Mouse (Mus musculus) heart, embryonic 11.5 days (tissue): ENCODE results near the gene Hpcal4. TPM values are rescaled to one million over a fixed set of nuclear protein-coding genes. Genes with fewer than 3 reads are reported as not detected.

Experiments
- ATAC-seq: fragments of 200-750 bp; cut with Nextera tagmentation; replicated peaks from 2 replicates; pipeline ENCODE4 v1.8.0; 2017; ENCODE audit warnings: moderate library complexity; ENCODE audit not compliant: insufficient number of reproducible peaks, low FRiP score, low TSS enrichment
- H3K27ac ChIP-seq: fragments of 300-500 bp; sonication (generic); 2 replicates; pipeline ENCODE4 v1.5.1; 2014; ENCODE audit warnings: mild to moderate bottlenecking, low read depth, low read length
- H3K27me3 ChIP-seq: fragments of 300-500 bp; sonication (generic); 2 replicates; pipeline ENCODE4 v1.6.1; 2014; ENCODE audit warnings: mild to moderate bottlenecking, low read length, mixed read lengths; ENCODE audit not compliant: control insufficient read depth, insufficient read depth
- H3K36me3 ChIP-seq: fragments of 300-500 bp; sonication (generic); 2 replicates; pipeline ENCODE4 v1.6.1; 2014; ENCODE audit warnings: mild to moderate bottlenecking, low read length, moderate library complexity, mixed read lengths; ENCODE audit not compliant: control insufficient read depth, insufficient read depth
- H3K4me1 ChIP-seq: fragments of 300-500 bp; sonication (generic); 2 replicates; pipeline ENCODE4 v1.6.1; 2014; ENCODE audit warnings: low read length; ENCODE audit not compliant: control insufficient read depth, insufficient read depth
- H3K4me2 ChIP-seq: fragments of 300-500 bp; sonication (generic); 2 replicates; pipeline ENCODE4 v1.6.1; 2014; ENCODE audit warnings: mild to moderate bottlenecking, moderate library complexity
- H3K4me3 ChIP-seq: fragments of 300-500 bp; sonication (generic); 2 replicates; pipeline ENCODE4 v1.5.1; 2014; ENCODE audit warnings: low read depth, low read length
- H3K9ac ChIP-seq: fragments of 300-500 bp; sonication (generic); 2 replicates; pipeline ENCODE4 v1.6.1; 2014; ENCODE audit warnings: mild to moderate bottlenecking, low read depth, low read length, moderate library complexity
- H3K9me3 ChIP-seq: fragments of 300-500 bp; sonication (generic); replicated peaks from 2 replicates; pipeline ENCODE4 v1.6.1; 2016; ENCODE audit warnings: low read length; ENCODE audit not compliant: control insufficient read depth
- WGBS: fragments of 180-500 bp; shearing (Covaris S2); extraction: QIAGEN DNeasy Blood & Tissue Kit; methylation state at CpG from one replicate; pipeline ENCODE4 v1.1.7; 2014; ENCODE audit not compliant: insufficient replicate concordance; 5-methylcytosine and 5-hydroxymethylcytosine counted together
- polyA plus RNA-seq: library from polyadenylated mRNA; unstranded; fragments of >200 nt; fragmentation: Nextera tagmentation; extraction: Ambion mirVana; gene quantifications from 2 replicates; pipeline ENCODE4 v1.2.1, GENCODE M21; 2014

Gene Hpcal4
- polyA plus RNA-seq, 1 experiment from 2014 or later = 1.9 TPM

GRCm38 (mm10) chr4:123211453-123211852 is 28.4 kb downstream of the Hpcal4 start:
- no peak for ATAC-seq
- no peaks in the 10 kb centered on the region for H3K4me1 ChIP-seq
- H3K4me2 ChIP-seq = no peak overlapping the region
- H3K27me3 ChIP-seq = peaks cover 26% of the 10 kb centered on the region; the same call in 1 of the 2 replicates
- WGBS = 48% methylated on average over 5 of the region's 5 CpGs
- no peaks in the 10 kb centered on the region for H3K36me3 ChIP-seq
- H3K4me3 ChIP-seq = no peak overlapping the region
- no peak overlapping the region for H3K9ac ChIP-seq
- H3K9me3 ChIP-seq = no peaks in the 10 kb centered on the region
- no peak overlapping the region for H3K27ac ChIP-seq

- H3K27ac ChIP-seq = no peak overlapping the region
- no peak overlapping the region for H3K9ac ChIP-seq
- peaks cover 21% of the 10 kb centered on the region; the same call in 1 of the 2 replicates for H3K27me3 ChIP-seq
- WGBS = 54% methylated on average over 2 of the region's 2 CpGs
- H3K4me1 ChIP-seq = no peaks in the 10 kb centered on the region
- H3K4me2 ChIP-seq = no peak overlapping the region
- no peaks in the 10 kb centered on the region for H3K9me3 ChIP-seq
- H3K4me3 ChIP-seq = no peak overlapping the region
- no peak for ATAC-seq
- no peaks in the 10 kb centered on the region for H3K36me3 ChIP-seq
Measured at GRCm38 (mm10) chr4:123212330-123212729, 29.3 kb downstream of the Hpcal4 start.

GRCm38 (mm10) chr4:123213975-123214374 is 30.9 kb downstream of the Hpcal4 start:
- Histone ChIP-seq H3K4me1 (no peaks in the 10 kb centered on the region), H3K4me2 (no peak overlapping the region), H3K4me3 (no peak overlapping the region), H3K27me3 (peaks cover 11% of the 10 kb centered on the region; the same call in 1 of the 2 replicates), H3K27ac (no peak overlapping the region), H3K9me3 (no peaks in the 10 kb centered on the region), H3K9ac (no peak overlapping the region), H3K36me3 (no peaks in the 10 kb centered on the region)
- no peak for ATAC-seq
- WGBS = 86% methylated on average over 9 of the region's 9 CpGs

GRCm38 (mm10) chr4:123215367-123215766 is 32.3 kb downstream of the Hpcal4 start:
- WGBS = 85% methylated on average over 1 of the region's 1 CpGs
- Histone ChIP-seq H3K36me3 (no peaks in the 10 kb centered on the region), H3K27me3 (peaks cover 10% of the 10 kb centered on the region; the same call in 1 of the 2 replicates), H3K9me3 (no peaks in the 10 kb centered on the region), H3K4me1 (no peaks in the 10 kb centered on the region), H3K4me3 (no peak overlapping the region), H3K27ac (no peak overlapping the region), H3K9ac (no peak overlapping the region), H3K4me2 (no peak overlapping the region)
- ATAC-seq = no peak

GRCm38 (mm10) chr4:123216782-123217181 is 33.8 kb downstream of the Hpcal4 start:
- H3K27ac ChIP-seq = no peak overlapping the region
- WGBS = 6% methylated on average over 1 of the region's 1 CpGs
- no peaks in the 10 kb centered on the region for H3K4me1 ChIP-seq
- H3K4me2 ChIP-seq = no peak overlapping the region
- no peaks in the 10 kb centered on the region for H3K9me3 ChIP-seq
- ATAC-seq = no peak
- H3K9ac ChIP-seq = no peak overlapping the region
- H3K36me3 ChIP-seq = no peaks in the 10 kb centered on the region
- H3K4me3 ChIP-seq = no peak overlapping the region
- H3K27me3 ChIP-seq = peaks cover 10% of the 10 kb centered on the region; the same call in 1 of the 2 replicates

GRCm38 (mm10) chr4:123219720-123220357 is 36.8 kb downstream of the Hpcal4 start:
- H3K4me2 ChIP-seq = no peak overlapping the region
- H3K4me1 ChIP-seq = peaks cover 4% of the 10 kb centered on the region; the same call in 1 of the 2 replicates
- peak; percentile 60; the same call in 1 of the 2 replicates for ATAC-seq
- H3K9ac ChIP-seq = no peak overlapping the region
- H3K27ac ChIP-seq = no peak overlapping the region
- H3K4me3 ChIP-seq = no peak overlapping the region
- no peaks in the 10 kb centered on the region for H3K36me3 ChIP-seq
- H3K9me3 ChIP-seq = no peaks in the 10 kb centered on the region
- WGBS = 64% methylated on average over 15 of the region's 15 CpGs
- H3K27me3 ChIP-seq = peaks cover 8% of the 10 kb centered on the region; the same call in 1 of the 2 replicates

GRCm38 (mm10) chr4:123220637-123221036 is 37.6 kb downstream of the Hpcal4 start:
- H3K4me2 ChIP-seq = no peak overlapping the region
- no peak for ATAC-seq
- H3K9me3 ChIP-seq = no peaks in the 10 kb centered on the region
- no peak overlapping the region for H3K9ac ChIP-seq
- H3K4me3 ChIP-seq = no peak overlapping the region
- no peaks in the 10 kb centered on the region for H3K36me3 ChIP-seq
- peaks cover 7% of the 10 kb centered on the region for H3K4me1 ChIP-seq
- WGBS = 58% methylated on average over 4 of the region's 4 CpGs
- H3K27me3 ChIP-seq = peaks cover 2% of the 10 kb centered on the region; the same call in 1 of the 2 replicates
- H3K27ac ChIP-seq = no peak overlapping the region

- H3K4me3 ChIP-seq = no peak overlapping the region
- WGBS = 54% methylated on average over 3 of the region's 3 CpGs
- H3K9me3 ChIP-seq = no peaks in the 10 kb centered on the region
- H3K4me2 ChIP-seq = no peak overlapping the region
- no peaks in the 10 kb centered on the region for H3K36me3 ChIP-seq
- H3K4me1 ChIP-seq = peaks cover 32% of the 10 kb centered on the region
- peaks cover 2% of the 10 kb centered on the region; the same call in 1 of the 2 replicates for H3K27me3 ChIP-seq
- H3K9ac ChIP-seq = no peak overlapping the region
- H3K27ac ChIP-seq = no peak overlapping the region
- no peak for ATAC-seq
Measured at GRCm38 (mm10) chr4:123223309-123223708, 40.3 kb downstream of the Hpcal4 start.
